Mouse (Mus musculus): ENCODE measurements around the gene Tbx3.

- TF ChIP-seq CTCF (IDR thresholded peaks at IDR 0.05) (no peak), POLR2A (IDR thresholded peaks at IDR 0.05; ENCODE audit: insufficient read depth, low read depth, low read length) (no peak), EP300 (IDR thresholded peaks at IDR 0.05; ENCODE audit: insufficient read depth, low read depth, low read length) (no peak)
These were observed 17.4 kb downstream of the Tbx3 start for GRCm38 (mm10) chr5:119687856-119688206.
